Mouse (Mus musculus): ENCODE data around the gene Supt5. TPM values are rescaled to one million over a fixed set of nuclear protein-coding genes. Genes with fewer than 3 reads are reported as not detected.
A peak's percentile ranks its signal among the peaks of the same experiment; 100 is the strongest.

Gene Supt5
- polyA plus RNA-seq, 1 experiment from 2014 or later: 112 TPM

DNA sequence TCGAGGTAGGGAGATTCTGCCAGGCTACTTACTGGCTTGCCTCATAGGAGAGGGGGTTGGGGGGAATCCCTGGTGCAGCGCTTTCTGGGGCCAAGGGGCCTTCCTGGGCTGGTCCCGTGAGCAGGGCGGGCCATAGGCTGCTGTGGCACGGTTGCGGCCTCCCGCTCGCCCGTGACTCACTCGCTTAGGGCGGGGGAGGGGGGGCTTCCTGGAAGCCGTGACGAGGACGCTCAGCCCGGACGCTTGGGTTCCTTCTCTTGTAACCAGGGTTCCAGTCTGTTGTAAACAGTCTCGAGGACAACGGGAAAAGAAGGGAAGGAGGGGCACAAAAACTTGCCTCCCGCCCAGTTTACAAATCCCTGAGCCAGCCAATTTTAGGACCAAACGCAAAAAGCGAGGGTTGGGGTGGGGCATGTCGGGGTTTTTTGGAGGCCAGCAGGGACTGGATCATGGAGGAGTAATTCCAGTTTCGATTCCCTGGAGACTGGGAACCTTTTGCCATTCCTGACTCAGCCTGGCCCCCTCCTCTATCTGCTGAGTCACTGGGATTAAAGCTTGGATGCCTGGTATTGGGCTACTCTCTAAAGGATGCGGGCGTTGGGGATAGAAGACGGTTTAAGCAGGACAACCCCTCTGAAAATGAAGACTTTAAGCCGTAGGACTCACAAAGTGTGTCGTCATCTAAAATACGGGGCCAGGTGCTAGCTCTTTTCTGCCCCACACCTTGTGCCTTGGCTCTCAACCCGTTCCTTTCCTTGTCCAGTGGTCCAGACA, 42.7 kb upstream of the Supt5 start:
- H3K9ac ChIP-seq: peak overlapping the region; percentile 19; the same call in 1 of the 2 replicates
- WGBS: 4% methylated on average over 30 of the region's 30 CpGs
- H3K27ac ChIP-seq: peak overlapping the region; percentile 62
- no peaks in the 10 kb centered on the region for H3K9me3 ChIP-seq
- no peak for ATAC-seq (replicated peaks)
- H3K36me3 ChIP-seq (replicated peaks): 0 out of 2 replicates have a peak, but pooled peaks cover 3% of the 10 kb centered on the region
- peaks cover 34% of the 10 kb centered on the region for H3K4me1 ChIP-seq
- no peaks in the 10 kb centered on the region for H3K27me3 ChIP-seq (replicated peaks)
- peak overlapping the region; percentile 13; the same call in 1 of the 2 replicates for H3K4me3 ChIP-seq
- peak overlapping the region; percentile 44 for H3K4me2 ChIP-seq

DNA sequence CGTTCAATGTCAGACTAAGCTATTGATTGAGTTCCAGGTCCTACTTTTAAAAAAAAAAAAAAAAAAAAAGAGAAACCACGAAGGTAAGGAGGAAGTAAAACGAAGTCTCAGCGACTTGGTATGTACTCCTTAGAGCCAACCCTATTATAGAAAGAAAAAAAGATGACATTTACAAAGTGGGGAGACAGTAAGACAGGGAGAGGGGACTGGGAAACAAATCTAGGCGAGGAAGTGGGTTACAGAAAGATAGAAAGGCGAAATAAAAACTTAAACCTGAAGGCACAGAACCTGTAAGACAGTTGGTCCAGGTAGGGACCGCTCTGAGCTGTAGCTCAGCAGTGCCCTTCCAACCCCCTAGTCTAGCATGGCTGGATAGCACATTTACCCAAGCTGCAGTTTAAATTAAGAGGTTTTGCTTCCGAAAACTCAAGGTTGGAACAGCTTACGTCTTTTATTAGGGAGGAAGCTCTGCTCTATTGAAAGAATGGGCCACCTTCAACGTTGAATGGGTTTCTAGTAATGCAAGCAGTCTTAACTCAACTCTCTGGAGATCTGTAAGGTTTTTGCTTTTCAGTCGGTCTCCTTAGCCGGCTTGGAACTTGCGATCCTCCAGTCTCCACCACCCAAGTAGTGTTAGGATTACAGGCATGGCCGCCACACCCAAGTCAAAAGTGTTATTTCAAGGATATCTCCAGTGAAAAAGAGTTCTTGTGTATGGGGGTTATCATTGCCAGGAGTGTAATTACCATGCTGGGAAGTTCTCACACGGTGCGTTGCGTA, 41.9 kb upstream of the Supt5 start, which contains the start of gene Zfp36:
Gene Zfp36, minus strand, starts transcription at position 17 of the 780 bp plus-strand sequence.
- Histone ChIP-seq H3K27ac (peak within 1 kb of the TSS; percentile 62), H3K4me3 (peak within 1 kb of the TSS; percentile 43), H3K4me1 (peaks cover 42% of the 10 kb centered on the region), H3K27me3 (replicated peaks) (no peaks in the 10 kb centered on the region), H3K36me3 (replicated peaks) (0 out of 2 replicates have a peak, but pooled peaks cover 3% of the 10 kb centered on the region), H3K4me2 (peak within 1 kb of the TSS; percentile 58), H3K9ac (peak within 1 kb of the TSS; percentile 52), H3K9me3 (no peaks in the 10 kb centered on the region)
- 57% methylated on average over 17 of the region's 17 CpGs for WGBS
- no peak for ATAC-seq (replicated peaks)

DNA sequence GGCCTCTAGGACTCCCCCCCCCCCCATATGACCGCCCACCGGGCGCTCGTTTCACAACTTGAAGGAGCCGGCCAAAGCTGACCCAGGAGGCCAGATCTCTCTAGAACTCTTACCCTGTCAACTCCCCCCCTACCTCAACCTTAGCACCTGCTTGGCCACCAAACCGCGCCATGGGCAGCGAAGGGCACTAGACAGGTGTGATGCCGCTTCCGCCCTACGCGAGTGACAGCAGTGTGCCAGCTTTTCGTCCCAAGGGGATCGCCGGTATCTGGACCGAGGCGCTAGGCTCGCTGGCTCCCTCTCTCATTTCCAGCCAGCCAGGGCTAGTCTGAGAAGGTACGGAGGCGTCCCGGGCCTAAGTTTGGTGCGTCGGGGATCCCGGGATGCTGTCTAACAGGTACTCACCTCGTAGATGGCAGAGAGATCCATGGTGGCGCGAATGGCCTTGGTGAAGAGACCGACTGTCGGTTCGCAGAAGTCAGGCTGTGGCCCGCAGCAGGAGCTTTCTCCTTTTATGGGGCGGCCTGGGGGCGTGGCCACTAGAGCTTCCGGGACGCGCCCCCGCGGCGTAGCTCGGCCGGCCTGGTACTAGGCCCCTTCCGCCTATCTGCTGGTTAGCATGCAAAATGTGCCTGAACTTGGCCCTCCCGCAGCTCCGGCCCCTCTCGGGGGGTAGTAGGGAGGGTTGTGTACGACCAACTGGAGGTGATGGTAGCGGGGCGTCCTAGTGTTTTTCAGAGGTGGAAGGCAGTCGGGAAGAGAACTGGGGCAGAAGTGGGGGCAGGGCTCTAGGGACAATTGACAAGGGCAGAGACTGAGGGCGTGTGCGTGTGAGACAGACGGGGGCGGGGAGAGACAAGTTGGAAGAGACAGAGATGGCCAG, 40.5 kb upstream of the Supt5 start:
- no peaks in the 10 kb centered on the region for H3K9me3 ChIP-seq
- peak overlapping the region; percentile 58 for H3K4me2 ChIP-seq
- H3K4me3 ChIP-seq: peak overlapping the region; percentile 43
- H3K36me3 ChIP-seq (replicated peaks): no peaks in the 10 kb centered on the region
- H3K27ac ChIP-seq: peak overlapping the region; percentile 55
- H3K9ac ChIP-seq: peak overlapping the region; percentile 52
- peaks cover 47% of the 10 kb centered on the region for H3K4me1 ChIP-seq
- 0 out of 2 replicates have a peak, but pooled peaks have one; percentile 31 for ATAC-seq (replicated peaks)
- 1% methylated on average over 53 of the region's 53 CpGs for WGBS
- no peaks in the 10 kb centered on the region for H3K27me3 ChIP-seq (replicated peaks)

GRCm38 (mm10) chr7:28378066-28378690, 39.6 kb upstream of the Supt5 start:
- H3K4me1 ChIP-seq: peaks cover 52% of the 10 kb centered on the region
- peak overlapping the region; percentile 43 for H3K4me3 ChIP-seq
- H3K27me3 ChIP-seq (replicated peaks): no peaks in the 10 kb centered on the region
- peak overlapping the region; percentile 58 for H3K4me2 ChIP-seq
- H3K9ac ChIP-seq: peak overlapping the region; percentile 52
- H3K36me3 ChIP-seq (replicated peaks): no peaks in the 10 kb centered on the region
- 53% methylated on average over 32 of the region's 32 CpGs for WGBS
- peak overlapping the region; percentile 55; the same call in 1 of the 2 replicates for H3K27ac ChIP-seq
- H3K9me3 ChIP-seq: no peaks in the 10 kb centered on the region
- no peak for ATAC-seq (replicated peaks)

DNA sequence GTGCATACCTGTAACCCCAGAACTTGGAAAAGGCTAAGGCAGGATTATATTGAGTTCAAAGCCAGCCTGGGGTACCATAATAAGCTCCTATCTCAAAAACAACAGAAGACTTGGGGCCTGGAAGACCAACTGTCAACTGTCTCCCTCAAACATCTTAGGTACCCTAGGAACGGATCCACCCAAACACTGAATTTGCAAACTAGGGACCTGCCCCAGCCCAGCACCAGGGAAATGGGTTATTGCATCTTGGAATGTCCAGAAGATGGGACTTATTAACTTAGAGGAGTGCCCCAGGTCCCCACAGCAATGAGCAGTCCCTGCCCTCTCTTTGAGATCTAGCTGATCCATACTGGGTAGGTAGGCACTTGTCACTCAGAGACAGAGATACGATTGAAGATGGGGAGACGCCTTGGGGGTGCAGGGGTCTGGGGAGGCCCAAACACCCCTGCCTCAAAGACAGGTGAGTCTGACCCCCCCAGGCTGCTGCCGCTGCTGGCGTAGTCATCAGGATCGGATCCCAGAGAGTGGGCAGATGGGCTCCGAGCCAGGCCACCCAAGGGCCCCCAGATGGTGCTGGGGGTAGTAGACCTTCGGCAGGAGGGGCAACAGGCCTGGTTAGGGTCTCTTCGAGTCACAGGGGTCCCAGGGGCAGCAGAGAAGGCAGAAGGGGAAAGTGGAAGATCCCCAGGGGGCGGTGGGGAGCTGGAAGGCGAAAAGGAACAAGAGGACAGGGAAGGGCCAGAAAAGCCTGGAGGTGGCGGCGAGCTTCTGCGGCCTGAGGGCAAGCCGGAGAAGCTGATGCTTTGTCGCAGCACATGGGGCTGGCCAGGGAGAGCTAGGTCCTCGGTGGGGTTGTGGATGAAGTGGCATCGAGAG, 38.9 kb upstream of the Supt5 start:
- Histone ChIP-seq H3K4me3 (no peak overlapping the region), H3K27ac (no peak overlapping the region), H3K4me2 (peak overlapping the region; percentile 58), H3K9ac (no peak overlapping the region), H3K27me3 (replicated peaks) (no peaks in the 10 kb centered on the region), H3K9me3 (no peaks in the 10 kb centered on the region), H3K36me3 (replicated peaks) (no peaks in the 10 kb centered on the region), H3K4me1 (peaks cover 52% of the 10 kb centered on the region)
- no peak for ATAC-seq (replicated peaks)
- WGBS: 74% methylated on average over 18 of the region's 18 CpGs

GRCm38 (mm10) chr7:28376011-28376771, 37.6 kb upstream of the Supt5 start:
- Histone ChIP-seq H3K9ac (peak overlapping the region; percentile 46), H3K27me3 (replicated peaks) (no peaks in the 10 kb centered on the region), H3K4me2 (peak overlapping the region; percentile 68), H3K27ac (peak overlapping the region; percentile 80), H3K4me1 (peaks cover 49% of the 10 kb centered on the region), H3K9me3 (no peaks in the 10 kb centered on the region), H3K36me3 (replicated peaks) (no peaks in the 10 kb centered on the region), H3K4me3 (peak overlapping the region; percentile 41)
- ATAC-seq (replicated peaks): no peak
- 7% methylated on average over 29 of the region's 30 CpGs for WGBS

GRCm38 (mm10) chr7:28375176-28375921, 36.8 kb upstream of the Supt5 start:
- no peaks in the 10 kb centered on the region for H3K9me3 ChIP-seq
- peak overlapping the region; percentile 41 for H3K4me3 ChIP-seq
- peaks cover 54% of the 10 kb centered on the region for H3K4me1 ChIP-seq
- peak overlapping the region; percentile 80 for H3K27ac ChIP-seq
- WGBS: 1% methylated on average over 34 of the region's 36 CpGs
- peak overlapping the region; percentile 46 for H3K9ac ChIP-seq
- 0 out of 2 replicates have a peak, but pooled peaks have one; percentile 12 for ATAC-seq (replicated peaks)
- H3K4me2 ChIP-seq: peak overlapping the region; percentile 68
- no peaks in the 10 kb centered on the region for H3K36me3 ChIP-seq (replicated peaks)
- no peaks in the 10 kb centered on the region for H3K27me3 ChIP-seq (replicated peaks)

DNA sequence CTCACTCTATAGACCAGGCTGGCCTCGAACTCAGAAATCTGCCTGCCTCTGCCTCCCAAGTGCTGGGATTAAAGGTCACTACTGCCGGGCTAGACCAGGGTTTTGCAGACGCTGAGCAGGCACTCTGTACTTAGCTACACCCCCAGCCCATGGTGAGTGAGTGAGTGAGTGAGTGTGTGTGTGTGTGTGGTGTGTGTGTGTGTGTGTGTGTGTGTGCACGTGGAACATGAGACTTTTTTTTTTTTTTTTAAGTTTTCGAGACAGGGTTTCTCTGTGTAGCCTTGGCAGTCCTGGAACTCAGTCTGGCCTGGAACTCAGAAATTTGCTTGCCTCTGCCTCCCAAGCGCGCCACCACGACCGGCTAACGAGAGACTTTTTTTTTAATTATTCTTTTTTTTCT, 36.1 kb upstream of the Supt5 start:
- peaks cover 59% of the 10 kb centered on the region for H3K4me1 ChIP-seq
- H3K36me3 ChIP-seq (replicated peaks): no peaks in the 10 kb centered on the region
- no peak overlapping the region for H3K27ac ChIP-seq
- no peak overlapping the region for H3K4me3 ChIP-seq
- no peak overlapping the region for H3K9ac ChIP-seq
- WGBS: 82% methylated on average over 10 of the region's 10 CpGs
- H3K27me3 ChIP-seq (replicated peaks): no peaks in the 10 kb centered on the region
- no peak for ATAC-seq (replicated peaks)
- H3K4me2 ChIP-seq: no peak overlapping the region
- H3K9me3 ChIP-seq: no peaks in the 10 kb centered on the region

- H3K9ac ChIP-seq: no peak overlapping the region; the same call in 1 of the 2 replicates
- H3K4me1 ChIP-seq: peaks cover 53% of the 10 kb centered on the region
- no peak for ATAC-seq (replicated peaks)
- 86% methylated on average over 7 of the region's 7 CpGs for WGBS
- H3K4me2 ChIP-seq: no peak overlapping the region
- H3K27ac ChIP-seq: peak overlapping the region; percentile 4; the same call in 1 of the 2 replicates
- no peaks in the 10 kb centered on the region for H3K27me3 ChIP-seq (replicated peaks)
- no peaks in the 10 kb centered on the region for H3K36me3 ChIP-seq (replicated peaks)
- no peaks in the 10 kb centered on the region for H3K9me3 ChIP-seq
- no peak overlapping the region for H3K4me3 ChIP-seq
Observed at GRCm38 (mm10) chr7:28373891-28374495, 35.4 kb upstream of the Supt5 start.

Data from midbrain, embryonic 15.5 days (tissue).